Mouse (Mus musculus): Measurements from ENCODE around the gene Ric3. TPM values are rescaled to one million over a fixed set of nuclear protein-coding genes. Genes with fewer than 3 reads are reported as not detected.

Ric3 gene
- polyA plus RNA-seq (2012; rRNA removed), result 14.2 and 16.1 TPM in 2 replicates

GRCm38 (mm10) chr7:109083113-109083812 is at the start of gene Ric3:
Gene Ric3 (minus strand): TSS chr7:109083331.

Other genes starting within 250 kb of the Ric3 start
- gene Olfr516, start 232.8 kb downstream of the Ric3 start, polyA plus RNA-seq (2012; rRNA removed), result not detected in 2 replicates
- gene Olfr517, start 211.0 kb downstream of the Ric3 start, polyA plus RNA-seq (2012; rRNA removed), result not detected in 2 replicates
- not detected in 2 replicates for gene Olfr518, start 198.3 kb downstream of the Ric3 start, polyA plus RNA-seq (2012; rRNA removed)
- not detected in 2 replicates for gene Olfr519, start 188.9 kb downstream of the Ric3 start, polyA plus RNA-seq (2012; rRNA removed)
- 0.08 and 0.11 TPM in 2 replicates for gene Nlrp10, start 153.2 kb downstream of the Ric3 start, polyA plus RNA-seq (2012; rRNA removed)
- gene Eif3f, start 148.9 kb downstream of the Ric3 start, polyA plus RNA-seq (2012; rRNA removed), result 97.5 and 138 TPM in 2 replicates
- 25.0 and 29.9 TPM in 2 replicates for gene Tub, start 133.0 kb downstream of the Ric3 start, polyA plus RNA-seq (2012; rRNA removed)
- gene Lmo1, start 91.9 kb upstream of the Ric3 start, polyA plus RNA-seq (2012; rRNA removed), result 45.3 and 59.4 TPM in 2 replicates